Mouse (Mus musculus): ENCODE measurements at regions not wholly inside any gene's neighbourhood (a gene's known extent, or its start where the extent isn't known, plus 50 kb on each side); places are given as distances from the start of the nearest gene placed in this dataset.

GRCm38 (mm10) chr2:117399487-117399886, 56.7 kb upstream of the Rasgrp1 start:
- DNase-seq (ENCODE audit: low spot score in 2 of 2), result no peak

GRCm38 (mm10) chr2:117403425-117404175, 60.8 kb upstream of the Rasgrp1 start:
- no peak for DNase-seq (ENCODE audit: low spot score in 2 of 2)

- DNase-seq (ENCODE audit: low spot score in 2 of 2), result no peak
These were observed 62.7 kb upstream of the Rasgrp1 start for GRCm38 (mm10) chr2:117405453-117405852.

- DNase-seq (ENCODE audit: low spot score in 2 of 2), result no peak
These were observed 65.4 kb upstream of the Rasgrp1 start for GRCm38 (mm10) chr2:117408241-117408640.

GRCm38 (mm10) chr2:117412045-117412606, 69.3 kb upstream of the Rasgrp1 start:
- DNase-seq (ENCODE audit: low spot score in 2 of 2), result no peak

- DNase-seq (ENCODE audit: low spot score in 2 of 2), result peak in 1 of 2 experiments; percentile 22
These were observed 74.6 kb upstream of the Rasgrp1 start for GRCm38 (mm10) chr2:117417229-117417970.

- no peak for DNase-seq (ENCODE audit: low spot score in 2 of 2)
These were observed 75.4 kb upstream of the Rasgrp1 start for GRCm38 (mm10) chr2:117418121-117418615.

GRCm38 (mm10) chr2:117418711-117419110, 75.9 kb upstream of the Rasgrp1 start:
- DNase-seq (ENCODE audit: low spot score in 2 of 2), result no peak

GRCm38 (mm10) chr2:117421376-117421775, 78.6 kb upstream of the Rasgrp1 start:
- DNase-seq (ENCODE audit: low spot score in 2 of 2), result no peak

- no peak for DNase-seq (ENCODE audit: low spot score in 2 of 2)
These were observed 80.0 kb upstream of the Rasgrp1 start for GRCm38 (mm10) chr2:117422756-117423155.

- no peak for DNase-seq (ENCODE audit: low spot score in 2 of 2)
These were observed 86.4 kb upstream of the Rasgrp1 start for GRCm38 (mm10) chr2:117429205-117429604.

GRCm38 (mm10) chr2:117432010-117432409, 89.2 kb upstream of the Rasgrp1 start:
- DNase-seq (ENCODE audit: low spot score in 2 of 2), result peak in 1 of 2 experiments; percentile 57

- no peak for DNase-seq (ENCODE audit: low spot score in 2 of 2)
These were observed 90.1 kb upstream of the Rasgrp1 start for GRCm38 (mm10) chr2:117432923-117433322.

- DNase-seq (ENCODE audit: low spot score in 2 of 2), result no peak
These were observed 90.7 kb upstream of the Rasgrp1 start for GRCm38 (mm10) chr2:117433482-117433881.

- no peak for DNase-seq (ENCODE audit: low spot score in 2 of 2)
These were observed 95.3 kb upstream of the Rasgrp1 start for GRCm38 (mm10) chr2:117438079-117438478.

GRCm38 (mm10) chr2:117438586-117439371, 96.0 kb upstream of the Rasgrp1 start:
- DNase-seq (ENCODE audit: low spot score in 2 of 2), result peak; percentile 67 to 77

- DNase-seq (ENCODE audit: low spot score in 2 of 2), result no peak
These were observed 96.8 kb upstream of the Rasgrp1 start for GRCm38 (mm10) chr2:117439372-117440183.

- DNase-seq (ENCODE audit: low spot score in 2 of 2), result no peak
These were observed 98.0 kb upstream of the Rasgrp1 start for GRCm38 (mm10) chr2:117440801-117441281.

GRCm38 (mm10) chr2:117442862-117443261, 100.1 kb upstream of the Rasgrp1 start:
- no peak for DNase-seq (ENCODE audit: low spot score in 2 of 2)

- DNase-seq (ENCODE audit: low spot score in 2 of 2), result no peak
These were observed 101.9 kb upstream of the Rasgrp1 start for GRCm38 (mm10) chr2:117444671-117445070.

- no peak for DNase-seq (ENCODE audit: low spot score in 2 of 2)
These were observed 104.1 kb upstream of the Rasgrp1 start for GRCm38 (mm10) chr2:117446876-117447275.
